Mouse (Mus musculus) bone marrow macrophage, adult 2 months (primary cell): Measurements from ENCODE around the gene Gm8369.

ENCODE experiments used
- CTCF ChIP-seq: IDR thresholded peaks from 2 replicates; pipeline ENCODE4 v1.5.1; 2012; ENCODE audit warnings: low read depth, mild to moderate bottlenecking, low read length, moderate library complexity
- POLR2A ChIP-seq: IDR thresholded peaks from 2 replicates; pipeline ENCODE4 v1.6.1; 2012; ENCODE audit warnings: mild to moderate bottlenecking, low read depth, low read length, borderline replicate concordance

DNA sequence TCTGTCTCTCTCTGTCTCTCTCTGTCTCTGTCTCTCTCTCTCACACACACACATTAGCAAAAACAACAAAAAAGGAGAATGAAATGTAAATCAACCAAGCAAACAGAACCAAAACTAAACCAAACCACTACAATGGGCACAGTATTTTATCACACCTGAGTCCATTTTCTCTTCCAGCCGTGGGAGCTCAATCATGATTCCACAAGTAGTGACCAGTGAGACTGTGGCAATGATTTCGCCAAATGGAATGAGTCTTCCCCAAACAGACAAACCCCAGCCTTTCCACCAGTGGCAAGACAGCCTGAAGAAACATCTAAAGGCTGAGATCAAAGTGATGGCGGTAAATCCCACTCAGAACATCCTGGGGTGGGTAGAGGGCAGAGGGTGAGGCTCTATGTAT, 34.4 kb downstream of the Gm8369 start:
- TF ChIP-seq POLR2A = no peak
- TF ChIP-seq CTCF = no peak
